Mouse (Mus musculus): Measurements from ENCODE around the gene Hltf.
"Not testable (repeated sequence)": the region's sequence is repeated elsewhere in the genome, so short reads cannot be mapped to it uniquely, and the experiment has no call there.

The Hltf gene

GRCm38 (mm10) chr3:20104318-20104717 lies 46.7 kb downstream of the Hltf start:
- in situ Hi-C loops (cut with MboI, MseI), result no loop called here

GRCm38 (mm10) chr3:20104776-20105175 lies 47.2 kb downstream of the Hltf start:
- in situ Hi-C loops (cut with MboI, MseI), result no loop called here

GRCm38 (mm10) chr3:20108881-20109280 lies 51.3 kb downstream of the Hltf start:
- in situ Hi-C loops (cut with MboI, MseI), result no loop called here

- in situ Hi-C loops (cut with MboI, MseI), result no loop called here
Measured at GRCm38 (mm10) chr3:20111913-20112312, 54.3 kb downstream of the Hltf start.

- in situ Hi-C loops (cut with MboI, MseI), result no loop called here
Measured at GRCm38 (mm10) chr3:20119044-20119591, 61.5 kb downstream of the Hltf start.

GRCm38 (mm10) chr3:20119686-20120244 lies 62.2 kb downstream of the Hltf start:
- in situ Hi-C loops (cut with MboI, MseI), result no loop called here

- in situ Hi-C loops (cut with MboI, MseI), result not testable (repeated sequence)
Measured at GRCm38 (mm10) chr3:20121582-20121981, 64.0 kb downstream of the Hltf start.

- in situ Hi-C loops (cut with MboI, MseI), result no loop called here
Measured at GRCm38 (mm10) chr3:20125604-20126003, 68.0 kb downstream of the Hltf start.

- in situ Hi-C loops (cut with MboI, MseI), result no loop called here
Measured at GRCm38 (mm10) chr3:20127047-20127595, 69.5 kb downstream of the Hltf start.

- in situ Hi-C loops (cut with MboI, MseI), result no loop called here
Measured at GRCm38 (mm10) chr3:20129491-20129890, 71.9 kb downstream of the Hltf start.

GRCm38 (mm10) chr3:20130456-20131349 lies 73.1 kb downstream of the Hltf start:
- in situ Hi-C loops (cut with MboI, MseI), result no loop called here

- in situ Hi-C loops (cut with MboI, MseI), result no loop called here
Measured at GRCm38 (mm10) chr3:20131350-20131720, 73.7 kb downstream of the Hltf start.

- in situ Hi-C loops (cut with MboI, MseI), result no loop called here
Measured at GRCm38 (mm10) chr3:20132731-20133130, 75.1 kb downstream of the Hltf start.

- in situ Hi-C loops (cut with MboI, MseI), result no loop called here
Measured at GRCm38 (mm10) chr3:20133745-20134144, 76.1 kb downstream of the Hltf start.

GRCm38 (mm10) chr3:20134545-20134944 lies 76.9 kb downstream of the Hltf start:
- in situ Hi-C loops (cut with MboI, MseI), result no loop called here

- in situ Hi-C loops (cut with MboI, MseI), result no loop called here
Measured at GRCm38 (mm10) chr3:20136868-20137581, 79.4 kb downstream of the Hltf start.

GRCm38 (mm10) chr3:20141240-20141639 lies 83.6 kb downstream of the Hltf start:
- in situ Hi-C loops (cut with MboI, MseI), result no loop called here

- in situ Hi-C loops (cut with MboI, MseI), result no loop called here
Measured at GRCm38 (mm10) chr3:20141679-20142078, 84.1 kb downstream of the Hltf start.

GRCm38 (mm10) chr3:20142101-20142500 lies 84.5 kb downstream of the Hltf start:
- in situ Hi-C loops (cut with MboI, MseI), result no loop called here

GRCm38 (mm10) chr3:20142576-20142975 lies 85.0 kb downstream of the Hltf start:
- in situ Hi-C loops (cut with MboI, MseI), result no loop called here

GRCm38 (mm10) chr3:20143726-20144125 lies 86.1 kb downstream of the Hltf start:
- in situ Hi-C loops (cut with MboI, MseI), result no loop called here

- in situ Hi-C loops (cut with MboI, MseI), result no loop called here
Measured at GRCm38 (mm10) chr3:20144401-20144800, 86.8 kb downstream of the Hltf start.
